Mouse (Mus musculus) kidney, postnatal 0 days (tissue): ENCODE results near the gene Tns4. TPM values are rescaled to one million over a fixed set of nuclear protein-coding genes. Genes with fewer than 3 reads are reported as not detected.

Experiments
- ATAC-seq: fragments of 200-750 bp; cut with Nextera tagmentation; replicated peaks from 2 replicates; pipeline ENCODE4 v1.8.0; 2017; ENCODE audit warnings: low read depth, moderate number of reproducible peaks, moderate TSS enrichment, moderate library complexity; ENCODE audit not compliant: low FRiP score
- DNase-seq: peaks from one replicate; pipeline ENCODE4 v3.0.0-alpha.2; 2016; ENCODE audit warnings: low spot score
- H3K27ac ChIP-seq: fragments of 300-500 bp; sonication (generic); 2 replicates; pipeline ENCODE4 v1.5.1; 2014; ENCODE audit warnings: mild to moderate bottlenecking
- H3K27me3 ChIP-seq: fragments of 300-500 bp; sonication (generic); 2 replicates; pipeline ENCODE4 v1.6.1; 2014; ENCODE audit warnings: low read length, mixed read lengths; ENCODE audit not compliant: insufficient read depth
- H3K36me3 ChIP-seq: fragments of 300-500 bp; sonication (generic); 2 replicates; pipeline ENCODE4 v1.6.1; 2014; ENCODE audit warnings: low read length, mixed read lengths; ENCODE audit not compliant: insufficient read depth
- H3K4me1 ChIP-seq: fragments of 300-500 bp; sonication (generic); replicated peaks from 2 replicates; pipeline ENCODE4 v1.6.1; 2014; ENCODE audit warnings: antibody characterized with exemption, low read length, mixed read lengths; ENCODE audit not compliant: insufficient read depth
- H3K4me2 ChIP-seq: fragments of 300-500 bp; sonication (generic); 2 replicates; pipeline ENCODE4 v1.6.1; 2014; ENCODE audit warnings: mild to moderate bottlenecking, low read length, moderate library complexity, mixed read lengths
- H3K4me3 ChIP-seq: fragments of 300-500 bp; sonication (generic); replicated peaks from 2 replicates; pipeline ENCODE4 v1.5.1; 2014; ENCODE audit warnings: low read depth, low read length
- H3K9ac ChIP-seq: fragments of 300-500 bp; sonication (generic); 2 replicates; pipeline ENCODE4 v1.6.1; 2014; ENCODE audit warnings: low read depth, low read length
- H3K9me3 ChIP-seq: fragments of 300-500 bp; sonication (generic); replicated peaks from 2 replicates; pipeline ENCODE4 v1.6.1; 2016; ENCODE audit warnings: low read length, inconsistent platforms, mixed read lengths
- CTCF ChIP-seq: IDR thresholded peaks from 2 replicates; pipeline ENCODE4 v1.5.1; 2016; ENCODE audit warnings: antibody characterized with exemption, low read depth, mild to moderate bottlenecking, moderate library complexity
- WGBS: fragments of 180-500 bp; shearing (Covaris S2); extraction: QIAGEN DNeasy Blood & Tissue Kit; methylation state at CpG from one replicate; pipeline ENCODE4 v1.1.7; 2014; 5-methylcytosine and 5-hydroxymethylcytosine counted together
- polyA plus RNA-seq: library from polyadenylated mRNA; unstranded; fragments of >200 nt; fragmentation: Nextera tagmentation; extraction: Ambion mirVana; gene quantifications from 2 replicates; pipeline ENCODE4 v1.2.1, GENCODE M21; 2015

Tns4 gene
- polyA plus RNA-seq, 1 experiment from 2014 or later: 0.16 TPM

- no peak overlapping the region for H3K4me3 ChIP-seq
- peaks cover 13% of the 10 kb centered on the region for H3K4me1 ChIP-seq
- peak overlapping the region; percentile 77; the same call in 1 of the 2 replicates for H3K27ac ChIP-seq
- H3K9me3 ChIP-seq: no peaks in the 10 kb centered on the region
- H3K27me3 ChIP-seq: no peaks in the 10 kb centered on the region
- 78% methylated on average over 18 of the region's 18 CpGs for WGBS
- no peak overlapping the region for H3K4me2 ChIP-seq
- no peak overlapping the region for H3K9ac ChIP-seq
- ATAC-seq: no peak
- no peaks in the 10 kb centered on the region for H3K36me3 ChIP-seq
- TF ChIP-seq CTCF: no peak
- DNase-seq: no peak
These were observed 38.9 kb upstream of the Tns4 start for GRCm38 (mm10) chr11:99127785-99128682.

GRCm38 (mm10) chr11:99126482-99127253 is 37.6 kb upstream of the Tns4 start:
- H3K4me1 ChIP-seq: peaks cover 13% of the 10 kb centered on the region
- ATAC-seq (no peak), DNase-seq (peak; percentile 62)
- no peaks in the 10 kb centered on the region for H3K36me3 ChIP-seq
- no peak overlapping the region for H3K4me2 ChIP-seq
- TF ChIP-seq CTCF: no peak
- no peaks in the 10 kb centered on the region for H3K27me3 ChIP-seq
- WGBS: 24% methylated on average over 5 of the region's 5 CpGs
- H3K9me3 ChIP-seq: no peaks in the 10 kb centered on the region
- no peak overlapping the region for H3K4me3 ChIP-seq
- H3K9ac ChIP-seq: 0 out of 2 replicates have a peak overlapping the region, but pooled peaks have one; percentile 18
- peak overlapping the region; percentile 77 for H3K27ac ChIP-seq

- whole genome bisulfite sequencing: 39% methylated on average over 10 of the region's 10 CpGs
- no peak for ATAC-seq
- H3K4me3 ChIP-seq: no peak overlapping the region
- H3K4me2 ChIP-seq: no peak overlapping the region
- H3K27me3 ChIP-seq: no peaks in the 10 kb centered on the region
- H3K9me3 ChIP-seq: no peaks in the 10 kb centered on the region
- peaks cover 21% of the 10 kb centered on the region for H3K4me1 ChIP-seq
- H3K36me3 ChIP-seq: no peaks in the 10 kb centered on the region
- no peak for DNase-seq
- 0 out of 2 replicates have a peak overlapping the region, but pooled peaks have one; percentile 1 for H3K9ac ChIP-seq
- no peak overlapping the region for H3K27ac ChIP-seq
- TF ChIP-seq CTCF: no peak
These were observed 35.5 kb upstream of the Tns4 start for GRCm38 (mm10) chr11:99124635-99125029.

GRCm38 (mm10) chr11:99123977-99124634 is 35.0 kb upstream of the Tns4 start:
- peak; percentile 70 for TF ChIP-seq CTCF
- WGBS: 39% methylated on average over 15 of the region's 15 CpGs
- no peak; the same call in 1 of the 2 replicates for ATAC-seq
- H3K36me3 ChIP-seq: no peaks in the 10 kb centered on the region
- H3K27me3 ChIP-seq: no peaks in the 10 kb centered on the region
- H3K4me1 ChIP-seq: peaks cover 21% of the 10 kb centered on the region
- H3K4me2 ChIP-seq: no peak overlapping the region
- no peak overlapping the region for H3K4me3 ChIP-seq
- H3K9ac ChIP-seq: no peak overlapping the region
- peak; percentile 71 for DNase-seq
- no peaks in the 10 kb centered on the region for H3K9me3 ChIP-seq
- H3K27ac ChIP-seq: no peak overlapping the region

GRCm38 (mm10) chr11:99122703-99123102 is 33.6 kb upstream of the Tns4 start:
- Histone ChIP-seq H3K27me3 (no peaks in the 10 kb centered on the region), H3K27ac (no peak overlapping the region), H3K4me1 (peaks cover 21% of the 10 kb centered on the region), H3K4me2 (no peak overlapping the region), H3K9ac (no peak overlapping the region), H3K4me3 (no peak overlapping the region), H3K9me3 (no peaks in the 10 kb centered on the region), H3K36me3 (no peaks in the 10 kb centered on the region)
- no peak for ATAC-seq
- no peak for DNase-seq
- 68% methylated on average over 3 of the region's 3 CpGs for WGBS
- no peak for TF ChIP-seq CTCF

GRCm38 (mm10) chr11:99121218-99121631 is 32.1 kb upstream of the Tns4 start:
- no peak for ATAC-seq
- Histone ChIP-seq H3K36me3 (no peaks in the 10 kb centered on the region), H3K4me1 (peaks cover 11% of the 10 kb centered on the region), H3K4me3 (no peak overlapping the region), H3K27me3 (no peaks in the 10 kb centered on the region), H3K27ac (no peak overlapping the region), H3K9ac (no peak overlapping the region), H3K4me2 (no peak overlapping the region), H3K9me3 (no peaks in the 10 kb centered on the region)
- 62% methylated on average over 14 of the region's 14 CpGs for WGBS
- no peak for TF ChIP-seq CTCF
- DNase-seq: no peak
